Mouse (Mus musculus) G1E (cell line): ENCODE results near the gene Myt1l. TPM values are rescaled to one million over a fixed set of nuclear protein-coding genes. Genes with fewer than 3 reads are reported as not detected.

Experiments
- ATAC-seq: 2 replicates; pipeline ENCODE4 v1.8.0; 2016; ENCODE audit warnings: mild to moderate bottlenecking; ENCODE audit not compliant: insufficient number of reproducible peaks, poor library complexity, low FRiP score, severe bottlenecking; ENCODE audit errors: extremely low read depth
- DNase-seq: peaks from one replicate; pipeline ENCODE4 v3.0.0; 2012; ENCODE audit warnings: low spot score
- H3K27me3 ChIP-seq: 2 replicates; pipeline ENCODE4 v1.6.1; 2012; ENCODE audit warnings: mild to moderate bottlenecking, low read length, inconsistent platforms; ENCODE audit not compliant: insufficient read depth
- H3K36me3 ChIP-seq: replicated peaks from 2 replicates; pipeline ENCODE3; 2012; ENCODE audit warnings: mild to moderate bottlenecking, inconsistent platforms
- H3K4me1 ChIP-seq: 2 replicates; pipeline ENCODE4 v1.6.1; 2012; ENCODE audit warnings: low read depth, low read length, inconsistent platforms, mixed read lengths; ENCODE audit not compliant: insufficient read depth
- H3K4me3 ChIP-seq: 2 replicates; pipeline ENCODE4 v1.5.1; 2012; ENCODE audit warnings: low read depth, mild to moderate bottlenecking, inconsistent platforms, low read length, moderate library complexity, mixed read lengths
- H3K9me3 ChIP-seq: replicated peaks from 2 replicates; pipeline ENCODE4 v1.6.1; 2012; ENCODE audit warnings: inconsistent platforms
- CTCF ChIP-seq: IDR thresholded peaks from 2 replicates; pipeline ENCODE4 v1.5.1; 2012; ENCODE audit warnings: low read depth, low read length, inconsistent platforms, mixed read lengths
- GATA1 ChIP-seq: IDR thresholded peaks from 2 replicates; pipeline ENCODE4 v1.6.1; 2012; ENCODE audit warnings: borderline replicate concordance, low read length, inconsistent platforms, mixed read lengths
- GATA2 ChIP-seq: IDR thresholded peaks from 2 replicates; pipeline ENCODE4 v1.6.1; 2012; ENCODE audit warnings: low read depth, low read length, inconsistent platforms, borderline replicate concordance
- POLR2AphosphoS5 ChIP-seq: IDR thresholded peaks from 2 replicates; pipeline ENCODE4 v1.6.1; 2012; ENCODE audit warnings: low read depth, low read length, inconsistent platforms; ENCODE audit not compliant: insufficient replicate concordance
- TAL1 ChIP-seq: conservative IDR thresholded peaks from 2 replicates; pipeline ENCODE4 v1.6.1; 2012; ENCODE audit warnings: low read depth, low read length, inconsistent platforms, mixed read lengths
- polyA plus RNA-seq: library from polyadenylated mRNA; stranded (reverse); fragments of >175 nt; gene quantifications from 2 replicates; pipeline ENCODE4 v1.2.3, GENCODE M21; 2012
- total RNA-seq, 2 experiments: library from RNA; stranded (forward) in 1 of 2; stranded (reverse) in 1 of 2; fragments of 200-1000 nt in 1 of 2; fragments of >200 nt in 1 of 2; fragmentation: Nextera tagmentation in 1 of 2; gene quantifications; 2 replicates each; pipeline ENCODE4 v1.2.3; 2014 to 2017

Gene Myt1l
- total and polyA plus RNA-seq, 3 experiments: 0.33 TPM; not detected in 2

GRCm38 (mm10) chr12:29546073-29546472, 17.9 kb downstream of the Myt1l start:
- Histone ChIP-seq H3K4me1 (no peaks in the 10 kb centered on the region), H3K9me3 (peaks cover 54% of the 10 kb centered on the region), H3K36me3 (no peaks in the 10 kb centered on the region), H3K27me3 (no peaks in the 10 kb centered on the region), H3K4me3 (no peak overlapping the region)
- ATAC-seq (no peak), DNase-seq (no peak)
- no peak for TF ChIP-seq CTCF
- no peak for TF ChIP-seq GATA2
- no peak for TF ChIP-seq POLR2AphosphoS5
- TF ChIP-seq TAL1: no peak
- no peak for TF ChIP-seq GATA1

GRCm38 (mm10) chr12:29547112-29547511, 18.9 kb downstream of the Myt1l start:
- no peaks in the 10 kb centered on the region for H3K27me3 ChIP-seq
- DNase-seq: no peak
- no peaks in the 10 kb centered on the region for H3K36me3 ChIP-seq
- no peak overlapping the region for H3K4me3 ChIP-seq
- no peak for ATAC-seq
- peaks cover 63% of the 10 kb centered on the region for H3K9me3 ChIP-seq
- no peaks in the 10 kb centered on the region for H3K4me1 ChIP-seq
- TF ChIP-seq GATA2 (no peak), POLR2AphosphoS5 (no peak)

- Histone ChIP-seq H3K4me1 (no peaks in the 10 kb centered on the region), H3K9me3 (peaks cover 68% of the 10 kb centered on the region), H3K27me3 (no peaks in the 10 kb centered on the region), H3K4me3 (no peak overlapping the region), H3K36me3 (no peaks in the 10 kb centered on the region)
- no peak for DNase-seq
- TF ChIP-seq CTCF: no peak
- no peak for TF ChIP-seq TAL1
- TF ChIP-seq GATA2: no peak
- no peak for TF ChIP-seq POLR2AphosphoS5
- TF ChIP-seq GATA1: no peak
- ATAC-seq: no peak
Observed at GRCm38 (mm10) chr12:29547755-29548154, 19.6 kb downstream of the Myt1l start.

GRCm38 (mm10) chr12:29553138-29553537, 25.0 kb downstream of the Myt1l start:
- H3K9me3 ChIP-seq: peaks cover 60% of the 10 kb centered on the region
- no peak overlapping the region for H3K4me3 ChIP-seq
- no peak for TF ChIP-seq GATA1
- TF ChIP-seq TAL1: no peak
- TF ChIP-seq CTCF: no peak
- TF ChIP-seq GATA2: no peak
- TF ChIP-seq POLR2AphosphoS5: no peak
- ATAC-seq (no peak), DNase-seq (no peak)
- H3K36me3 ChIP-seq: no peaks in the 10 kb centered on the region
- H3K4me1 ChIP-seq: no peaks in the 10 kb centered on the region
- H3K27me3 ChIP-seq: no peaks in the 10 kb centered on the region

DNA sequence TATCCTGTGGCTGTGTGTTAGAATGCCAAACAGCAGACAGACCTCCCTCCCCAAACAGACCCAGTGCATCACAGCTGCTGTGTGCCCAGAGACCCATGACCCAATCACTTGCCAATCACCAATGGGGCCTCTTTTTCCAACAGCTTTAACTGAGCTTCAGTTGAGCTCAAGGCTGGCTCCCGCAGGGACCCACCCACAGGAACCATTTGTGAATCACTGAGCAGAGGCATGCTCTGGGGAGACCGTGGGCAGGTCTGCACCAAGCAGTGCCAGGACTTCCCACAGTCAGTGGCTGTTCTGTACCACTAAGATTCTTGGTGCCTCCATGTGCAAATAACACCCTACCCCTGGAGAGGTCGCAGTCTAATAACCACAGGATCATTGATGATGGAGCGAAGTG, 27.5 kb downstream of the Myt1l start:
- no peaks in the 10 kb centered on the region for H3K36me3 ChIP-seq
- no peak for ATAC-seq
- no peaks in the 10 kb centered on the region for H3K27me3 ChIP-seq
- H3K9me3 ChIP-seq: peaks cover 59% of the 10 kb centered on the region
- no peaks in the 10 kb centered on the region for H3K4me1 ChIP-seq
- no peak overlapping the region for H3K4me3 ChIP-seq
- DNase-seq: no peak
- TF ChIP-seq GATA1 (no peak), CTCF (no peak), POLR2AphosphoS5 (no peak), GATA2 (no peak), TAL1 (no peak)

DNA sequence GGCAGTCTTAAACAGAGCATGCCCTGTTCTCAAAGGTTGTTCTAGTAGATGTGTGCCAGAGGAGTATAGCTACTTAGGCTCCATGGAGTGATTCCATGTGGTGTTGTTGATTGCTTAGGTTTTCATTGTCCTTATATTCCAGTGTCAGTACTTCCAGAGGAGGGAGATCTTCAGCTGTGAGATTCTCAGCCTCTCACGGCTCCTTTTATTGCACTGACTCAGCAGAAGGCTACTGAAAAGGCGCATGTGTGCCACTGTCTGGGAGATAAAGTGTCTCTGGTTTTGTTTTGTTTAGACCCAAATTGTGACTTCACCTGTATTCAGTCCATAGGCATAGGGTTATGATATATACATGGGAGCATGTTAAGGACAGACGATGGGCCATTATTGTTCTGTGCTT, 28.2 kb downstream of the Myt1l start:
- no peaks in the 10 kb centered on the region for H3K4me1 ChIP-seq
- no peak for DNase-seq
- TF ChIP-seq POLR2AphosphoS5: no peak
- TF ChIP-seq CTCF: no peak
- no peak for TF ChIP-seq GATA1
- no peak for TF ChIP-seq GATA2
- no peak for TF ChIP-seq TAL1
- H3K27me3 ChIP-seq: no peaks in the 10 kb centered on the region
- no peaks in the 10 kb centered on the region for H3K36me3 ChIP-seq
- no peak for ATAC-seq
- no peak overlapping the region for H3K4me3 ChIP-seq
- H3K9me3 ChIP-seq: peaks cover 60% of the 10 kb centered on the region

GRCm38 (mm10) chr12:29556901-29557300, 28.7 kb downstream of the Myt1l start:
- TF ChIP-seq TAL1 (no peak), POLR2AphosphoS5 (no peak), CTCF (no peak), GATA1 (no peak), GATA2 (no peak)
- Histone ChIP-seq H3K27me3 (no peaks in the 10 kb centered on the region), H3K36me3 (no peaks in the 10 kb centered on the region), H3K9me3 (peaks cover 60% of the 10 kb centered on the region), H3K4me3 (no peak overlapping the region), H3K4me1 (no peaks in the 10 kb centered on the region)
- no peak for DNase-seq
- ATAC-seq: no peak
